Mouse (Mus musculus): ENCODE measurements at regions not wholly inside any gene's neighbourhood (a gene's known extent, or its start where the extent isn't known, plus 50 kb on each side); places are given as distances from the start of the nearest gene placed in this dataset.
A peak's percentile ranks its signal among the peaks of the same experiment; 100 is the strongest.
"Not testable (repeated sequence)": the region's sequence is repeated elsewhere in the genome, so short reads cannot be mapped to it uniquely, and the experiment has no call there.

GRCm38 (mm10) chr2:10658317-10658716 lies 288.0 kb downstream of the Sfmbt2 start:
- DNase-seq (ENCODE audit: low spot score in 2 of 2): peak in 1 of 2 experiments; percentile 6

DNA sequence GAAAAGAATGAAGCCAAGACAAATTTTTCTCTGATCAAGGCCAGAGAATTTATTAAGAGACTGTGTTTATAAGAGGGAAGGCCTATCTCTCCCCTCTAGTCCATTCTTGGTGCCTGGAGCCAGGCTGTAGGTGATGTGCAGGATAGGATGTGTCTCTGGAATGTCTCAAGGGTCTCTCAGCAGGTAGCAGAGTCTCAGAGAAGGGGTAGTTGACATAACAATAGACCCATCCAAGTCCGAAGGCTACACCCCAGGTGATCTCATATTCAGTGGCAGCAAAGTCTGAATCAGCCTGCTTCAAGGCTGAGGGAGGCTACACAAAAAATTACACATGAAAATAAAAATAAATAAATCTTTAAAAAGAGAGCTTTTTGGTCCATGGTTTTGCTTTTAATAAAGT lies 297.6 kb downstream of the Sfmbt2 start:
- not testable (repeated sequence) for DNase-seq (ENCODE audit: low spot score in 2 of 2)

GRCm38 (mm10) chr2:10670423-10671298 lies 300.4 kb downstream of the Sfmbt2 start:
- no peak for DNase-seq (ENCODE audit: low spot score in 2 of 2)

DNA sequence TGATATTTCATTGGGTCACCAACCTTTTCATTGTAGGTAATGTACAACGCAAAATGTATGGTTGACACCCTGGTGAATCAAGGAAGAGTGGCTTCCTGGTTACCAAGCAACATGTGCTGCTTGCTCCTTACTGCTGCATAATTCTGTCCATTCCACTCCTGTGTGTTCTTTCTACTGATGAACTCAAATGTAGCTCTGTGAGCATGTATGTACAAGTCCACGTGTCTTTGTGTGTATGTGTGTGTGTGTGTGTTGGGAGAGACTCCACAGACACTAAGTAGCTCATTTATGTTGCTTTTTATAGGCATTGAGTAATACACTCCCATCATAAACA lies 301.0 kb downstream of the Sfmbt2 start:
- DNase-seq (ENCODE audit: low spot score in 2 of 2): no peak

- no peak for DNase-seq (ENCODE audit: low spot score in 2 of 2)
Measured at GRCm38 (mm10) chr2:10672196-10672595, 301.9 kb downstream of the Sfmbt2 start.

- no peak for DNase-seq (ENCODE audit: low spot score in 2 of 2)
Measured at GRCm38 (mm10) chr2:10674738-10675349, 304.5 kb downstream of the Sfmbt2 start.

GRCm38 (mm10) chr2:10701459-10701858 lies 331.1 kb downstream of the Sfmbt2 start:
- no peak for DNase-seq (ENCODE audit: low spot score in 2 of 2)

- no peak for DNase-seq (ENCODE audit: low spot score in 2 of 2)
Measured at GRCm38 (mm10) chr2:10718366-10718765, 348.1 kb downstream of the Sfmbt2 start.

DNA sequence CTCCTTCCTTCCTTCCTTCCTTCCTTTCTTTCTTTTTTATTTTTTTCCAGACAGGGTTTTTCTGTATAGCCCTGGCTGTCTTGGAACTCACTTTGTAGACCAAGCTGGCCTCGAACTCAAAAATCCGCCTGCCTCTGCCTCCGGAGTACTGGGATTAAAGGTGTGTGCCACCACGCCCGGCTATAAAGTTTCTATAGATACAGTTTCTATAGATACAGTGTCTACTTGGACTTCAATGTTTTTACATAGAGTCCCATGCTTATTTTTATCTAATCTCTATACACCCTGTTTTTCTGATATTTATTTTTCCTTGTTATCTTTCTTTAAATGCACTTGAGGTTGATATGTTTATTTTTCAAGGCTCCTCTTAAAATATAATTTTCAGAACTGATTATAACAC lies 364.0 kb downstream of the Sfmbt2 start:
- DNase-seq (ENCODE audit: low spot score in 2 of 2): not testable (repeated sequence)

DNA sequence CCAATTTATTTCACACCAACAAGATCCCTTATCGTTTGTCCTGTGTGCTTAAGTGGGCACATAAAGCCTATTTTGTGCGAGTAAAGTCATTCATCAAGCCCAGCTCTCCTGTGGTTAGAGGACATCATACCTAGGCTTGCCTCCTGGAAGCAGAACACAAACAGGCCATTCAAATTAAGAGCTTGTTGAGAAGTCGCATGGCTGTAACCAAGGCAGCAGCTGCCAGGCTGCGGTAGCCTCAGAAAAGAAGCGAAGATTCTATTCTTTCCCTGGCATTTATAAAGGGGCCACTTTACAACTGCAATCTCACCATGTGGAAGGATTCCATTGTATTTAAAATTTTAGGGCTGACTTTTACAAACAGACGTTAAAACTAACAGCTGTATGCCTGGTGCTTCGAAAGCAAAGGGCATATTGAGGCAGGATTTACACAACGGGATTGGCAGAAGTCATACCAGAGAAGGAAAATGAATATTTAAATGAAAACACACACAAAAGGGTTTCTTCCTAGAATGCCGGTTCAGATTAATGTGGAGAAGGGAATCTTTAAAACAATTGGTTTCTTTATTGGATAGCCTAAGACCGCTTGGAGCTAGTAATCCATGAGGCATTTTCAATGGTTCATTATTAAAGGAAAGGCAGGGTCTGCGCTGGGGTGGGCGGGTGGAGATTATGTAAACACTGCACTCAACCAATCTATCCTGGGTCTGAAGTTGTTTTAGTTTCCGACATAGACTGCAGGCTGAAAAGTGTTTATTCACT lies 366.6 kb downstream of the Sfmbt2 start:
- peak in 1 of 2 experiments; percentile 3 for DNase-seq (ENCODE audit: low spot score in 2 of 2)

DNA sequence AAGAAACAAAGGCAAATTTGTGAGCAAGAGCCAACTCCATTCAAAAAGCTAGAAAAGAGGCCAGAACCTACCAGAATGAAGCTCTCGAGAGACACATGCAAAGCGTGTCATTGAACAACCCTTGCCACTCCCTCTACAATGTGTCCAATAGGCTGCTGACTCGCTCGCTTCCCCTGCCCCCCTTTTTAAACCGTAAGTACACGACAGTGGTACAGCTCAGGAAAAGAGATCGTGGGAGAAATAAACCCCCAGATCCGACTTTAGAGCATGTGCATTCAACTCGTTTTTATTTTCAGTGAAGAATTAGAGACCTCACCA lies 367.1 kb downstream of the Sfmbt2 start:
- DNase-seq (ENCODE audit: low spot score in 2 of 2): peak in 1 of 2 experiments; percentile 20

DNA sequence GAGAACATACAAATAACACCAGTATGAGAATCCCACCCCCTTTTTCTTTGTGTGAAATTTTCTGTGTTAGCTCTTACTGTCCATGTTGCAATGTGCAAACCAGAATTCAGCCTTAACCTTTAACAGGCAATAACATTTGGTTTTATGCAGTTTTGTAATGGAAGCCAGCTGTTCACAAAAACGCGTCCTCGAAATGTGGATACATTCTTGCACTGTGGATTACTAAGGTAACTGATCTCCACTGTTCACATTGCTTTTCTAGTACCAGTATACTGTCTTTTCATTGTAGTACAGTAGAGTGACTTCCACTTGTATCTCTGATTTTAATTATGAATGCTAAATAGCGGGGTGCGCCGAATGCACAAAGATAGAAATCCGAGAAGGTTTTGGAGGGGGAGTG lies 374.8 kb downstream of the Sfmbt2 start:
- no peak for DNase-seq (ENCODE audit: low spot score in 2 of 2)

DNA sequence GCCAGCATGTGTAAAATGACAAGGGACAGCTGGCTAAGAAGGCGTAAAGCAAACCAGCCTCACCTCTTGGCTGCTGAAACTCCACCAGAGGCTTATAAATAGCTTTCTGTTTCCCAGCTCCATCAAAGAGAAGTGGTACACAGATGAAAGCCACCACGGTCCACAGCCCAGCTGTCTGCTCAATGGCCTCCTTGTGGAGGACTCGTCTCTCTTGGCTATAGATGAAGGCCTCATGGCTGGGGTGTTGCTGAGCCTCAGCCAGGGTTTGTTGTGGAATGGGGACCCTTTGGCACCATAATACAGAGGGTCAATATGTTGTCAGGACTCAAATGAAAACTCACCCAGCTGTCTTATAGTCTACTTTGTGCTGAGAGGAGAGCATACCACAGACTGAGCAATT lies 385.1 kb downstream of the Sfmbt2 start:
- DNase-seq (ENCODE audit: low spot score in 2 of 2): peak; percentile 24 to 48

DNA sequence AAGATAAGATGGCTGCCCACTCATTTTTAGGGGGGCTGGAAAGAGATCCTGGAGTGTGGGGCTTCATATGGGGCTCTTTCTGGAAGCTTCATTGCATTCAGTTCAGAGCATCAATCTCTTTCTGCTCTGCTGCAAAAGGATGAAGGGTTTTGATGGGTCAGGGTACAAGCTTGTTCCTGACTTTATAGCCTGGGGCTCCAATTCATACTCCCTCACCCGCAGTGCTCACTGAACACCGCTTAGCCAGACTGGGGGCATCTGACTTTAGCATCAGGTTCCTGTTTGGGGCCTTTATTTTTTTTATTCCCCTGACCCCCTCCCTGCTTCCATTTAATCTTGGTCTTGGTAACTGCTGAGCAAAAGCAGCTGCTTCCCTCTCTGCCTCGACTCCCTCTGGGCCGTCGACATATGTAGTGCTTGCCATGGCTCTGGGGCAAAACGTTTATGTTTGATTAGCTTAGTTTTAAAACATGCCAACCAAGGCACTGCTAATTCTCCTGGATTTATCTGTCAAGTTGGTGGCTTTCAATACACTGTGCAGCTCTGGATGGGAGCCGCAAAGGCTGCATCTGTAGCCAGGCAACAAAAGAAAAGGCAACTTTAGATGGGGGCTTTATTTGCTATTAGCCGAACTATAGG lies 387.0 kb downstream of the Sfmbt2 start:
- no peak for DNase-seq (ENCODE audit: low spot score in 2 of 2)

DNA sequence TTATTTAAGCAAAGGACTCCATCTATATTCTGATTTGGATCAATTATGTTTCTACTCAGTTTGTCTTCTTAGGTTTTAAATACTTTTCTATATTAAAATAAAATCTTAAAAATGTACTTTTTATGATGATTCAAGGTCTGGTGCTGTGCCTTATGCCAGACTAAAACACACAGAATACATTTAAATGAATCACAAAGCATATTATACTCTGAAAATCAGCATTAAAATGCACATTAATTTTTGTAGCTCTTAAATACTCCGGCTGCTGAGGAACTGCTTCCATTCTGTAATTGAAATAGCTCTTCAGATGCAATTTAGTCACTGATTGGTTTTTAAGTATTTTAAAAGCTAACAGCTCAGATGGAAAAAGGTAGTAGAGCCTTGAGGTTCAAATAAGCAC lies 387.6 kb downstream of the Sfmbt2 start:
- no peak for DNase-seq (ENCODE audit: low spot score in 2 of 2)

DNA sequence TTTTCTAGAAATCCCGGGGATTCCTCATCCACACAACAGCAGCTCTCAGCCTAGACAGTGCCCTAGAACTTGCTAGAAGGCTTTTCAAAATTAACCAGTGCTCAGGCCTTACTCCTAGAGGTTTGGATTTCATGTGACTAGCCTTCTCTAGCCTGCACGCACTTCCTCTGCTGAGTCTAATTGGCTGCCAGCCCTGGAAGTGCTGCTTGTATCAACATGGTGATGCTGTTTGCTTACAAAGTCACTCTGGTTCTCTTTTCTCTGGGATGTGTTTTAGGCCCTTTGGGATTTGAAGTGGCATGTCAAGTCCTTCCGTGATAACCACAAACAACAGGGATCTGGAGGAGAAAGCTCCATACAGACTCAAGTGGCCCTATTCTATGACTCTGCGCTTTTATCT lies 391.9 kb downstream of the Sfmbt2 start:
- no peak for DNase-seq (ENCODE audit: low spot score in 2 of 2)

GRCm38 (mm10) chr2:10783071-10783470 lies 388.8 kb upstream of the Prkcq start:
- DNase-seq (ENCODE audit: low spot score in 2 of 2): no peak

DNA sequence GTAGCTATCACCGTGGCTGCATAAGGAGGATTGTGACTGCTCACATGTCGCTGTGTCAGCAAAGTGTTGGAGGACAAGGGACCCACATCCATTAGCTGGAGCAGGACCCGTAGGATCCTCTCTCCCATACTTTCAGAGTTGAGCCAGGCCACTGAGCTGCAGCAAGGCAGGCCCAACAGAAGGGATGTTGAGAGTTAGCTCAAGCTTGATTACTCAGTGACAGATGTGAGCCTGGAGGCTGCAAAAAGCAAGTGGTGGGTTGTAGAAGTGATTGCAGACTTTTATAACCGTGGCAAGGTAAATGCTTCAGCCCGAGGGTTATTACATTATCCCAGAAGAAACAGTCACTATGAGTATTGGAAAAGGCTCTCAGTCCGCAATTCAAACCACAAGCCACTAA lies 388.3 kb upstream of the Prkcq start:
- DNase-seq (ENCODE audit: low spot score in 2 of 2): no peak

- no peak for DNase-seq (ENCODE audit: low spot score in 2 of 2)
Measured at GRCm38 (mm10) chr2:10784266-10784665, 387.6 kb upstream of the Prkcq start.

DNA sequence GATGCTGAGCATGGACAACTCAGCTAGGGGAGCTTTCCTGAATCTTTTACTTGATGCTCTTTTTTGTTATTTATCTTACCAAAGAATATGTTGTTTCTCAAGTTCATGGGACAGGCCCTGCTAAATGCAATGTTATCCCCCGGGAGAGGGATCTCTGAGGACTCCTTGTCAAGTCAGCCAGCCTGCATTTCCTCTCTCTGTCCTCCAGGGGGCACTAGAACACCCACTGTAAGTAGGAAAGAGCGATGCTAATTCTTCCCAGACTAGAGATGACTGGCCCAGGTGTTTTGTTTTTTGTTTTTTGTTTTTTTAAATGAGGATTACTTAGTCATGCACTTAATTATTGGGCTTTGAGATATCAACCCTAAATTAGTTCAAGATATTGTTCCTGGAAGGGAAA lies 386.8 kb upstream of the Prkcq start:
- peak in 1 of 2 experiments; percentile 23 for DNase-seq (ENCODE audit: low spot score in 2 of 2)

DNA sequence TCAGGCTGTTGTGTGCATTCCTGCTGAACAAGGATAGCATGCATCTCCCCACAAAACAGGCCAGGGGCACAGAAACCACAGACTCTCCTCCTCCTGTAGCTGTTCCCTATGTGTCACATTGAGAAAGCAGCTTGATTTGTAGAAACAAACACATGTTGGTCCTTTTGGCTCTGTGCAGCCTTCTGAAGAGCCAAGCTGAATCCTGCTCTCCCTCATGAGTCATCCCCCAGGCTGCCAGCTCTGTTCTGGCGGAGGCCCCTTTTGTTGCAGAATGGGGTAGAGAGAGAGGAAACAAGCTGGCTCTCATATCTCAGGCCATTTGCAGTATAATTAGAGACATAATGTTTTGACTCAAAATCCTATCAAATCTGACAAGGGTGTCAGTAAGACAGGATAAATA lies 383.4 kb upstream of the Prkcq start:
- DNase-seq (ENCODE audit: low spot score in 2 of 2): peak; percentile 48 to 51

DNA sequence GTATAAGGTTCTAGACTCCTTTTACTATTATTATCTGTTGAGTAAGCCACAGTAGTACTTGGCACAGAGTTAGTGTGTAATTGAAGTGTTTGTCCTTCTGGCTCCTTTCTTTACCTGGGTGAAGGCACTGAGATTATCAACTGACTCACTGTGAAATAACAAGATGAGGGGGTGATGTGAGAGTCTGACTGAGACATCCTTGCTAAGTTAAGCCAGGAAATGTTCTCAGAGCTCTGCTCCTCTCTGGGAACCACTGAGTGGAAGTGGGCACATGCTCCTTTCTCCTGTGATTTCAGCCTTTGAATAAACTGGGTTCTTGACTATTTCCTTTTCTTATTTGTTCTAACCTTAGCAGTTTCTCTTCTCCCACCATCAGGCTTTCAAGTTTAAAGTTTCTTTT lies 380.7 kb upstream of the Prkcq start:
- no peak for DNase-seq (ENCODE audit: low spot score in 2 of 2)

Measured in right cerebral cortex, postnatal 36 days (tissue).